Mouse (Mus musculus) ES-E14 (cell line): ENCODE measurements around the gene Oprl1. TPM values are rescaled to one million over a fixed set of nuclear protein-coding genes. Genes with fewer than 3 reads are reported as not detected.

ENCODE experiments used
- DNase-seq: peaks from one replicate; pipeline ENCODE4 v3.0.0-alpha.2; 2013; ENCODE audit warnings: low read depth, low spot score
- H3K27ac ChIP-seq: 2 replicates; pipeline ENCODE4 v1.5.1; 2012; ENCODE audit warnings: low read depth, mild to moderate bottlenecking, low read length, moderate library complexity, mixed read lengths; ENCODE audit not compliant: poor library complexity, insufficient read depth, severe bottlenecking
- H3K36me3 ChIP-seq: 2 replicates; pipeline ENCODE4 v1.6.1; 2012; ENCODE audit warnings: mild to moderate bottlenecking, low read length, moderate library complexity, mixed read lengths; ENCODE audit not compliant: control insufficient read depth, poor library complexity, insufficient read depth, severe bottlenecking
- H3K4me1 ChIP-seq, 2 experiments: fragments of 150-350 bp in 1 of 2; sonication (generic) in 1 of 2; 2 replicates each; pipeline ENCODE4 v1.6.1; 2012; ENCODE audit warnings: low read length in 2 of 2, mild to moderate bottlenecking in 1 of 2, mixed read lengths in 1 of 2; ENCODE audit not compliant: control insufficient read depth in 2 of 2, insufficient read depth in 2 of 2, poor library complexity in 1 of 2
- H3K4me3 ChIP-seq, 2 experiments: fragments of 150-350 bp in 1 of 2; sonication (generic) in 1 of 2; 2 replicates each; pipeline ENCODE4 v1.5.1; 2012; ENCODE audit warnings: low read length in 2 of 2, low read depth in 1 of 2, mild to moderate bottlenecking in 1 of 2, mixed read lengths in 1 of 2; ENCODE audit not compliant: insufficient read depth in 1 of 2, poor library complexity in 1 of 2, severe bottlenecking in 1 of 2
- H3K9ac ChIP-seq: 2 replicates; pipeline ENCODE4 v1.6.1; 2012; ENCODE audit warnings: low read depth, mild to moderate bottlenecking, low read length, mixed read lengths; ENCODE audit not compliant: poor library complexity, insufficient read depth, severe bottlenecking
- H3K9me3 ChIP-seq: fragments of 150-350 bp; sonication (generic); 2 replicates; pipeline ENCODE4 v1.6.1; 2012; ENCODE audit warnings: low read depth, mild to moderate bottlenecking, low read length; ENCODE audit not compliant: control insufficient read depth, insufficient read depth
- CHD2 ChIP-seq: IDR thresholded peaks from 2 replicates; pipeline ENCODE4 v1.6.1; 2014; ENCODE audit warnings: mild to moderate bottlenecking, low read depth, low read length, inconsistent platforms
- HCFC1 ChIP-seq: IDR thresholded peaks from 2 replicates; pipeline ENCODE4 v1.6.1; 2012; ENCODE audit warnings: low read length, inconsistent platforms, borderline replicate concordance; ENCODE audit not compliant: insufficient read depth
- MAFK ChIP-seq: IDR thresholded peaks from 2 replicates; pipeline ENCODE4 v1.6.1; 2014; ENCODE audit warnings: mild to moderate bottlenecking, low read depth, low read length, inconsistent platforms; ENCODE audit not compliant: insufficient read depth
- ZC3H11A ChIP-seq: IDR thresholded peaks from 2 replicates; pipeline ENCODE4 v1.6.1; 2012; ENCODE audit warnings: low read depth, mild to moderate bottlenecking, inconsistent platforms, low read length, borderline replicate concordance
- ZNF384 ChIP-seq: IDR thresholded peaks from 2 replicates; pipeline ENCODE4 v1.6.1; 2012; ENCODE audit warnings: low read depth, low read length, inconsistent platforms
- in situ Hi-C, 2 experiments: fragments of 600-800 bp; cut with MboI; formaldehyde crosslinking; loops; one replicate each; pipeline ENCODE4 v1.15.1; 2025; ENCODE audit warnings: low sequenced_read_pairs in 2 of 2, inconsistent platforms in 1 of 2; ENCODE audit not compliant: unreplicated experiment in 2 of 2
- total RNA-seq: library from RNA; depleted of rRNA; stranded (reverse); fragments of 300-350 nt; gene quantifications from 2 replicates; pipeline ENCODE4 v1.2.3, GENCODE M21; 2012; rRNA removed

Oprl1 gene
- total RNA-seq, 1 experiment: 2.9 TPM

DNA sequence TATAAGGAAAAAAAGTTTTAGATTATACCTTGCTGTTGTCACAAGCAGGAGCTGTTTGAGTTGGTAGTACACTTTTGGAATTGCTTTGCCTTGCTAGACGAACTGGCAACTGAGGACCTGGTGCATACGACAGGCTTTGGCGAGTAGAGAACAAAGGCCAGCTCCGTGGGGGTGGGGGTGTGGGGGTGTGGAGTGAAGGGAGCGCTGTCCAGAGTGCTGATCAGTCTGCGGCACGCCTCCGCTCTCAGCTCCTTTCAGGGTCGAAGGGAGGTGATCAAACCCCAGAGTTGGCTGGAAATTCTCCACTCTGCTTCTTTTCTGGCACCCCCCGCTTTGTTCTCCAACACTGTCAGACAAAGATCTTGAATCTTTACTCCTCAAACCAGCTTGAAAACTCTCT lies 49.8 kb downstream of the Oprl1 start:
- Histone ChIP-seq H3K4me3 (no peak overlapping the region), H3K9me3 (no peaks in the 10 kb centered on the region), H3K9ac (no peak overlapping the region), H3K4me1 (no peaks in the 10 kb centered on the region), H3K36me3 (no peaks in the 10 kb centered on the region), H3K27ac (no peak overlapping the region)
- peak; percentile 41 for DNase-seq
- in situ Hi-C loops: no loop called here
- TF ChIP-seq CHD2 (no peak), ZNF384 (no peak), ZC3H11A (no peak)

DNA sequence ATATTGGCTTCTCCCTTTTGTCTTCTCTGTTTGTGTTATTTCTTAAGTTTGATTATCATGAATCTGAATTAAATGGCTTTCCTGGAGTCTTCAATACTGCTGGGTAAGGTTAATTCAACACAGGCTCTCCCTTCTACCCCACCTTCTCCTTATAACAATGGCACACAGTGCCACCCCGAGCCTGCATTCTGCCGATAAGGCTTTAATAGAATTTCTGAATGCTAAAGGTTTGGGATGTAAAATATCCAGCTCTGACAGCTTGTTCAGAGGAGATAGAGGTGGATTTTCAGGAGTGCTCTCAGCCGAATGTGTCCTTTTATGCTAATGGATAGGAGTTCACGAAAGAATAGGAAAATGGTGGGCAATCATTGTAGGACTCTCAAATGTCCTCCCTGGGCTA lies 50.4 kb downstream of the Oprl1 start:
- no peaks in the 10 kb centered on the region for H3K4me1 ChIP-seq
- in situ Hi-C loops: no loop called here
- H3K9ac ChIP-seq: no peak overlapping the region
- no peaks in the 10 kb centered on the region for H3K36me3 ChIP-seq
- no peaks in the 10 kb centered on the region for H3K9me3 ChIP-seq
- TF ChIP-seq ZC3H11A (no peak), ZNF384 (no peak), MAFK (no peak), CHD2 (no peak), HCFC1 (no peak)
- no peak overlapping the region for H3K4me3 ChIP-seq
- H3K27ac ChIP-seq: no peak overlapping the region
- no peak for DNase-seq

- no peak overlapping the region for H3K4me3 ChIP-seq
- TF ChIP-seq ZC3H11A: no peak
- TF ChIP-seq CHD2: no peak
- in situ Hi-C loops: no loop called here
- no peak overlapping the region for H3K9ac ChIP-seq
- H3K4me1 ChIP-seq: no peaks in the 10 kb centered on the region
- no peak for DNase-seq
- no peaks in the 10 kb centered on the region for H3K9me3 ChIP-seq
- no peaks in the 10 kb centered on the region for H3K36me3 ChIP-seq
- H3K27ac ChIP-seq: no peak overlapping the region
These were observed 52.1 kb downstream of the Oprl1 start for GRCm38 (mm10) chr2:181766672-181767557.

- Histone ChIP-seq H3K4me1 (peaks cover 0 to 3% of the 10 kb centered on the region in 2 experiments; a peak in 2 of 4 replicates), H3K36me3 (no peaks in the 10 kb centered on the region), H3K9ac (no peak overlapping the region), H3K9me3 (no peaks in the 10 kb centered on the region), H3K27ac (no peak overlapping the region), H3K4me3 (no peak overlapping the region)
- in situ Hi-C loops: no loop called here
- DNase-seq: no peak
- TF ChIP-seq ZC3H11A: no peak
- TF ChIP-seq MAFK: no peak
- no peak for TF ChIP-seq HCFC1
- TF ChIP-seq CHD2: no peak
- TF ChIP-seq ZNF384: no peak
These were observed 53.6 kb downstream of the Oprl1 start for GRCm38 (mm10) chr2:181768451-181768850.

DNA sequence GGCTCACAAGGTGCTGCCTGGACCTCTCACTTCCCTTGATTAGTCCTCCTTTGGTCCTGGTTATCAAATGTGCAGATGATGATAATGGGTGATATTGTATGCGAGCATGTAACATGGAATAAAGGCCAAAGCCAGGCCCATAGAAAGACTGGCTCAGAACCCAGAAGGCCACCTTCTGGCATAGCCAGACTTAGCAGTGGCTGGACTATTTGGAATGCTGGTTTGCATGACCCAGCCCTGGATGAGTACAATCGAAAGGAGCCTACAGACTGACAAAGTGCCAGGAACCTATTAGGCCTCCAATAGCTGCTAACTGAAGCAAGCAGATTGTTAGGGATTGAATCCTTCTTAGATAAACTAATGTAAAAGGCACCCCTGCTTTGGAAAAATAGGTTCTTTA lies 54.6 kb downstream of the Oprl1 start:
- H3K9ac ChIP-seq: no peak overlapping the region
- no peak overlapping the region for H3K4me3 ChIP-seq
- no peak for DNase-seq
- no peak overlapping the region for H3K27ac ChIP-seq
- peaks cover 0 to 3% of the 10 kb centered on the region in 2 experiments; a peak in 2 of 4 replicates for H3K4me1 ChIP-seq
- TF ChIP-seq MAFK: no peak
- TF ChIP-seq CHD2: no peak
- no peak for TF ChIP-seq ZNF384
- TF ChIP-seq ZC3H11A: no peak
- no peak for TF ChIP-seq HCFC1
- H3K9me3 ChIP-seq: no peaks in the 10 kb centered on the region
- in situ Hi-C loops: no loop called here
- H3K36me3 ChIP-seq: no peaks in the 10 kb centered on the region

Other genes with a start within 250 kb of the Oprl1 start
- 0.36 and 0.53 TPM in 2 replicates for gene Abhd16b, start 221.8 kb upstream of the Oprl1 start, total RNA-seq
- 111 TPM in 2 replicates for gene Tpd52l2, start 217.9 kb upstream of the Oprl1 start, total RNA-seq
- 67.2 and 87.6 TPM in 2 replicates for gene Dnajc5, start 194.5 kb upstream of the Oprl1 start, total RNA-seq
- 24.0 and 34.5 TPM in 2 replicates for gene Uckl1, start 130.1 kb upstream of the Oprl1 start, total RNA-seq
- 58.7 and 67.8 TPM in 2 replicates for gene Prpf6, start 123.1 kb upstream of the Oprl1 start, total RNA-seq
- 38.2 and 50.7 TPM in 2 replicates for gene Zfp512b, start 122.2 kb upstream of the Oprl1 start, total RNA-seq
- 3.4 TPM in 2 replicates for gene Samd10, start 115.8 kb upstream of the Oprl1 start, total RNA-seq
- 1.8 and 9.3 TPM in 2 replicates for gene Gm29797, start 58.0 kb upstream of the Oprl1 start, total RNA-seq
- 0.36 and 0.42 TPM in 2 replicates for gene Sox18, start 43.4 kb upstream of the Oprl1 start, total RNA-seq
- gene Tcea2, start 34.7 kb upstream of the Oprl1 start, total RNA-seq: 11.4 and 23.0 TPM in 2 replicates
- 27.3 and 31.7 TPM in 2 replicates for gene Rgs19, start 21.0 kb upstream of the Oprl1 start, total RNA-seq
- gene Lkaaear1, start 16.6 kb upstream of the Oprl1 start, total RNA-seq: not detected in 2 replicates
- 0.09 TPM in 1 of 2 replicates, not detected in the other for gene Myt1, start 48.3 kb downstream of the Oprl1 start, total RNA-seq
- gene Pcmtd2, start 122.8 kb downstream of the Oprl1 start, total RNA-seq: 11.8 and 15.7 TPM in 2 replicates
- gene Polr3k, start 149.3 kb downstream of the Oprl1 start, total RNA-seq: 21.3 and 26.9 TPM in 2 replicates